Mouse (Mus musculus): ENCODE results near the gene Taf10. TPM values are rescaled to one million over a fixed set of nuclear protein-coding genes. Genes with fewer than 3 reads are reported as not detected.

Taf10 gene
- polyA plus RNA-seq (2015; fragmentation: Nextera tagmentation; extraction: Ambion mirVana), result 82.4 and 84.8 TPM in 2 replicates

GRCm38 (mm10) chr7:105743926-105744590, at the start of gene Taf10:
Gene Taf10 (minus strand): TSS chr7:105744361.
- Histone ChIP-seq H3K4me1 (ENCODE audit: control insufficient read depth, low read depth, low read length) (peaks cover 22% of the 10 kb centered on the region), H3K4me2 (ENCODE audit: low read depth, low read length) (peak within 1 kb of the TSS; percentile 90), H3K4me3 (ENCODE audit: low read depth, low read length) (peak within 1 kb of the TSS; percentile 92), H3K36me3 (ENCODE audit: control insufficient read depth, insufficient read depth) (peaks cover 29% of the 10 kb centered on the region), H3K27me3 (ENCODE audit: control insufficient read depth, insufficient read depth, low read depth, low read length) (no peaks in the 10 kb centered on the region), H3K27ac (ENCODE audit: low read length) (peak within 1 kb of the TSS; percentile 83), H3K9me3 (replicated peaks; ENCODE audit: control insufficient read depth, low read length) (no peaks in the 10 kb centered on the region), H3K9ac (ENCODE audit: low read depth, low read length) (peak within 1 kb of the TSS; percentile 88)
- WGBS (ENCODE audit: insufficient replicate concordance), result under 1% methylated on average over 66 of the region's 67 CpGs
- ATAC-seq (ENCODE audit: low read depth), result peak; percentile 99

- ATAC-seq (ENCODE audit: low read depth), result no peak
- H3K4me2 ChIP-seq (ENCODE audit: low read depth, low read length), result no peak overlapping the region
- WGBS (ENCODE audit: insufficient replicate concordance), result 66% methylated on average over 7 of the region's 7 CpGs
- H3K4me1 ChIP-seq (ENCODE audit: control insufficient read depth, low read depth, low read length), result no peaks in the 10 kb centered on the region
- no peak overlapping the region for H3K27ac ChIP-seq (ENCODE audit: low read length)
- H3K4me3 ChIP-seq (ENCODE audit: low read depth, low read length), result no peak overlapping the region
- no peaks in the 10 kb centered on the region for H3K9me3 ChIP-seq (replicated peaks; ENCODE audit: control insufficient read depth, low read length)
- H3K9ac ChIP-seq (ENCODE audit: low read depth, low read length), result no peak overlapping the region
- H3K36me3 ChIP-seq (ENCODE audit: control insufficient read depth, insufficient read depth), result no peaks in the 10 kb centered on the region
- H3K27me3 ChIP-seq (ENCODE audit: control insufficient read depth, insufficient read depth, low read depth, low read length), result peaks cover 9% of the 10 kb centered on the region
Observed at GRCm38 (mm10) chr7:105793701-105794100, 49.5 kb upstream of the Taf10 start.

GRCm38 (mm10) chr7:105791147-105791546, 47.0 kb upstream of the Taf10 start:
- H3K9me3 ChIP-seq (replicated peaks; ENCODE audit: control insufficient read depth, low read length), result no peaks in the 10 kb centered on the region
- WGBS (ENCODE audit: insufficient replicate concordance), result 59% methylated on average over 1 of the region's 1 CpGs
- H3K4me1 ChIP-seq (ENCODE audit: control insufficient read depth, low read depth, low read length), result no peaks in the 10 kb centered on the region
- peaks cover 35% of the 10 kb centered on the region for H3K27me3 ChIP-seq (ENCODE audit: control insufficient read depth, insufficient read depth, low read depth, low read length)
- H3K36me3 ChIP-seq (ENCODE audit: control insufficient read depth, insufficient read depth), result no peaks in the 10 kb centered on the region
- H3K4me3 ChIP-seq (ENCODE audit: low read depth, low read length), result no peak overlapping the region
- ATAC-seq (ENCODE audit: low read depth), result no peak
- no peak overlapping the region for H3K4me2 ChIP-seq (ENCODE audit: low read depth, low read length)
- H3K9ac ChIP-seq (ENCODE audit: low read depth, low read length), result no peak overlapping the region
- no peak overlapping the region for H3K27ac ChIP-seq (ENCODE audit: low read length)

- Histone ChIP-seq H3K27ac (ENCODE audit: low read length) (no peak within 1 kb of the TSS), H3K27me3 (ENCODE audit: control insufficient read depth, insufficient read depth, low read depth, low read length) (peaks cover 50% of the 10 kb centered on the region), H3K4me3 (ENCODE audit: low read depth, low read length) (peak within 1 kb of the TSS; percentile 55), H3K4me2 (ENCODE audit: low read depth, low read length) (peak within 1 kb of the TSS; percentile 52), H3K4me1 (ENCODE audit: control insufficient read depth, low read depth, low read length) (no peaks in the 10 kb centered on the region), H3K9me3 (replicated peaks; ENCODE audit: control insufficient read depth, low read length) (no peaks in the 10 kb centered on the region), H3K36me3 (ENCODE audit: control insufficient read depth, insufficient read depth) (no peaks in the 10 kb centered on the region), H3K9ac (ENCODE audit: low read depth, low read length) (0 out of 2 replicates have a peak within 1 kb of the TSS, but pooled peaks have one; percentile 19)
- peak; percentile 41 for ATAC-seq (ENCODE audit: low read depth)
- 2% methylated on average over 70 of the region's 97 CpGs for WGBS (ENCODE audit: insufficient replicate concordance)
Observed at GRCm38 (mm10) chr7:105787285-105788140, 43.4 kb upstream of the Taf10 start, which contains the start of gene Dchs1. Gene Dchs1 (minus strand): TSS chr7:105787654.

- H3K27me3 ChIP-seq (ENCODE audit: control insufficient read depth, insufficient read depth, low read depth, low read length), result peaks cover 50% of the 10 kb centered on the region
- no peak overlapping the region for H3K27ac ChIP-seq (ENCODE audit: low read length)
- no peak overlapping the region for H3K9ac ChIP-seq (ENCODE audit: low read depth, low read length)
Observed at GRCm38 (mm10) chr7:105786506-105787284, 42.5 kb upstream of the Taf10 start.

GRCm38 (mm10) chr7:105784556-105784955, 40.4 kb upstream of the Taf10 start:
- Histone ChIP-seq H3K4me2 (ENCODE audit: low read depth, low read length) (no peak overlapping the region), H3K4me1 (ENCODE audit: control insufficient read depth, low read depth, low read length) (no peaks in the 10 kb centered on the region), H3K4me3 (ENCODE audit: low read depth, low read length) (no peak overlapping the region), H3K27ac (ENCODE audit: low read length) (no peak overlapping the region), H3K9ac (ENCODE audit: low read depth, low read length) (no peak overlapping the region), H3K36me3 (ENCODE audit: control insufficient read depth, insufficient read depth) (no peaks in the 10 kb centered on the region), H3K9me3 (replicated peaks; ENCODE audit: control insufficient read depth, low read length) (no peaks in the 10 kb centered on the region), H3K27me3 (ENCODE audit: control insufficient read depth, insufficient read depth, low read depth, low read length) (peaks cover 47% of the 10 kb centered on the region)
- no peak for ATAC-seq (ENCODE audit: low read depth)
- WGBS (ENCODE audit: insufficient replicate concordance), result 29% methylated on average over 4 of the region's 4 CpGs

More at GRCm38 (mm10) chr7:105786506-105787284, 42.5 kb upstream of the Taf10 start:
- 17% methylated on average over 20 of the region's 20 CpGs for WGBS (ENCODE audit: insufficient replicate concordance)
- H3K4me1 ChIP-seq (ENCODE audit: control insufficient read depth, low read depth, low read length), result no peaks in the 10 kb centered on the region
- no peaks in the 10 kb centered on the region for H3K9me3 ChIP-seq (replicated peaks; ENCODE audit: control insufficient read depth, low read length)
- peak; percentile 17 for ATAC-seq (ENCODE audit: low read depth)
- no peaks in the 10 kb centered on the region for H3K36me3 ChIP-seq (ENCODE audit: control insufficient read depth, insufficient read depth)
- peak overlapping the region; percentile 52 for H3K4me2 ChIP-seq (ENCODE audit: low read depth, low read length)
- peak overlapping the region; percentile 55 for H3K4me3 ChIP-seq (ENCODE audit: low read depth, low read length)

- Histone ChIP-seq H3K4me1 (ENCODE audit: control insufficient read depth, low read depth, low read length) (no peaks in the 10 kb centered on the region), H3K9me3 (replicated peaks; ENCODE audit: control insufficient read depth, low read length) (no peaks in the 10 kb centered on the region), H3K9ac (ENCODE audit: low read depth, low read length) (no peak overlapping the region), H3K27me3 (ENCODE audit: control insufficient read depth, insufficient read depth, low read depth, low read length) (peaks cover 42% of the 10 kb centered on the region), H3K36me3 (ENCODE audit: control insufficient read depth, insufficient read depth) (no peaks in the 10 kb centered on the region), H3K27ac (ENCODE audit: low read length) (no peak overlapping the region), H3K4me3 (ENCODE audit: low read depth, low read length) (no peak overlapping the region), H3K4me2 (ENCODE audit: low read depth, low read length) (no peak overlapping the region)
- ATAC-seq (ENCODE audit: low read depth), result no peak
- WGBS (ENCODE audit: insufficient replicate concordance), result 31% methylated on average over 4 of the region's 4 CpGs
Observed at GRCm38 (mm10) chr7:105783861-105784260, 39.7 kb upstream of the Taf10 start.

GRCm38 (mm10) chr7:105778553-105779265, 34.5 kb upstream of the Taf10 start:
- H3K36me3 ChIP-seq (ENCODE audit: control insufficient read depth, insufficient read depth), result no peaks in the 10 kb centered on the region
- H3K4me3 ChIP-seq (ENCODE audit: low read depth, low read length), result no peak overlapping the region
- peaks cover under 1% of the 10 kb centered on the region; the same call in 1 of the 2 replicates for H3K27me3 ChIP-seq (ENCODE audit: control insufficient read depth, insufficient read depth, low read depth, low read length)
- no peaks in the 10 kb centered on the region; the same call in 1 of the 2 replicates for H3K4me1 ChIP-seq (ENCODE audit: control insufficient read depth, low read depth, low read length)
- peak; percentile 64 for ATAC-seq (ENCODE audit: low read depth)
- 17% methylated on average over 4 of the region's 4 CpGs for WGBS (ENCODE audit: insufficient replicate concordance)
- H3K9ac ChIP-seq (ENCODE audit: low read depth, low read length), result no peak overlapping the region
- no peak overlapping the region for H3K4me2 ChIP-seq (ENCODE audit: low read depth, low read length)
- no peaks in the 10 kb centered on the region for H3K9me3 ChIP-seq (replicated peaks; ENCODE audit: control insufficient read depth, low read length)
- peak overlapping the region; percentile 25 for H3K27ac ChIP-seq (ENCODE audit: low read length)

Measured in liver, embryonic 16.5 days (tissue).